Mouse (Mus musculus) CD4-positive naive resting alpha-beta T cell, adult 76 days (primary cell): ENCODE results near the gene Gm20917. TPM values are rescaled to one million over a fixed set of nuclear protein-coding genes. Genes with fewer than 3 reads are reported as not detected.

Source experiments
- total RNA-seq: library from RNA; stranded (reverse); gene quantifications from one replicate; pipeline ENCODE4 v1.2.4, GENCODE M21; 2023

The Gm20917 gene
- not detected for total RNA-seq

GRCm38 (mm10) chrY:79151022-79151421 is at the start of gene Gm20917:
Gene Gm20917, minus strand, starts transcription at chrY:79151122.

Other genes with a start within 250 kb of the Gm20917 start
- not detected for gene Gm20916, start 168.4 kb upstream of the Gm20917 start, total RNA-seq